Mouse (Mus musculus): ENCODE measurements around the gene Tdp2. TPM values are rescaled to one million over a fixed set of nuclear protein-coding genes. Genes with fewer than 3 reads are reported as not detected.
A peak's percentile ranks its signal among the peaks of the same experiment; 100 is the strongest.
"Not testable (repeated sequence)": the region's sequence is repeated elsewhere in the genome, so short reads cannot be mapped to it uniquely, and the experiment has no call there.

Tdp2 gene
- total RNA-seq, 4 experiments from 2014 or later: 24.3 to 29.5 (median 25.4) TPM

GRCm38 (mm10) chr13:24824647-24825046, 6.8 kb upstream of the Tdp2 start:
- DNase-seq (ENCODE audit: low spot score in 2 of 2): no peak

GRCm38 (mm10) chr13:24825587-24825986, 5.9 kb upstream of the Tdp2 start:
- DNase-seq (ENCODE audit: low spot score in 2 of 2): no peak

GRCm38 (mm10) chr13:24826116-24826515, 5.4 kb upstream of the Tdp2 start:
- no peak for DNase-seq (ENCODE audit: low spot score in 2 of 2)

- no peak for DNase-seq (ENCODE audit: low spot score in 2 of 2)
These were observed 625 bp upstream of the Tdp2 start for GRCm38 (mm10) chr13:24830756-24831352.

- DNase-seq (ENCODE audit: low spot score in 2 of 2): no peak
These were observed 792 bp downstream of the Tdp2 start for GRCm38 (mm10) chr13:24832131-24832810.

GRCm38 (mm10) chr13:24832811-24833155, 1.3 kb downstream of the Tdp2 start:
- DNase-seq (ENCODE audit: low spot score in 2 of 2): no peak

- DNase-seq (ENCODE audit: low spot score in 2 of 2): not testable (repeated sequence)
These were observed 6.3 kb downstream of the Tdp2 start for GRCm38 (mm10) chr13:24837765-24838164.

- DNase-seq (ENCODE audit: low spot score in 2 of 2): no peak
These were observed 8.4 kb downstream of the Tdp2 start for GRCm38 (mm10) chr13:24839831-24840230.

- DNase-seq (ENCODE audit: low spot score in 2 of 2): no peak
These were observed 10.2 kb downstream of the Tdp2 start for GRCm38 (mm10) chr13:24841702-24842101.

GRCm38 (mm10) chr13:24844983-24845955, 13.8 kb downstream of the Tdp2 start, which contains the start of gene D130043K22Rik:
D130043K22Rik (plus strand) TSS chr13:24845135.
- DNase-seq (ENCODE audit: low spot score in 2 of 2): peak; percentile 56 to 65

- no peak for DNase-seq (ENCODE audit: low spot score in 2 of 2)
These were observed 17.8 kb downstream of the Tdp2 start for GRCm38 (mm10) chr13:24849318-24849717.

- no peak for DNase-seq (ENCODE audit: low spot score in 2 of 2)
These were observed 20.5 kb downstream of the Tdp2 start for GRCm38 (mm10) chr13:24851989-24852388.

GRCm38 (mm10) chr13:24852570-24852969, 21.1 kb downstream of the Tdp2 start:
- DNase-seq (ENCODE audit: low spot score in 2 of 2): no peak

GRCm38 (mm10) chr13:24859115-24859514, 27.6 kb downstream of the Tdp2 start:
- no peak for DNase-seq (ENCODE audit: low spot score in 2 of 2)

GRCm38 (mm10) chr13:24861084-24861483, 29.6 kb downstream of the Tdp2 start:
- no peak for DNase-seq (ENCODE audit: low spot score in 2 of 2)

- DNase-seq (ENCODE audit: low spot score in 2 of 2): no peak
These were observed 30.5 kb downstream of the Tdp2 start for GRCm38 (mm10) chr13:24862021-24862420.

- peak; percentile 26 to 59 for DNase-seq (ENCODE audit: low spot score in 2 of 2)
These were observed 31.0 kb downstream of the Tdp2 start for GRCm38 (mm10) chr13:24862520-24862919.

- DNase-seq (ENCODE audit: low spot score in 2 of 2): no peak
These were observed 35.2 kb downstream of the Tdp2 start for GRCm38 (mm10) chr13:24866430-24867402.

GRCm38 (mm10) chr13:24867789-24868188, 36.3 kb downstream of the Tdp2 start:
- no peak for DNase-seq (ENCODE audit: low spot score in 2 of 2)

- DNase-seq (ENCODE audit: low spot score in 2 of 2): no peak
These were observed 36.8 kb downstream of the Tdp2 start for GRCm38 (mm10) chr13:24868233-24868632.
